Mouse (Mus musculus): ENCODE measurements at regions not wholly inside any gene's neighbourhood (a gene's known extent, or its start where the extent isn't known, plus 50 kb on each side); places are given as distances from the start of the nearest gene placed in this dataset.

- H3K27ac ChIP-seq, result no peak overlapping the region
- DNase-seq (ENCODE audit: low spot score), result no peak
- 78% methylated on average over 2 of the region's 2 CpGs for WGBS
These were observed 292.2 kb downstream of the Dhx35 start for GRCm38 (mm10) chr2:159086836-159087235.

GRCm38 (mm10) chr2:159088196-159088595, 293.6 kb downstream of the Dhx35 start:
- Histone ChIP-seq H3K4me3 (no peak overlapping the region), H3K36me3 (no peaks in the 10 kb centered on the region), H3K9me3 (replicated peaks) (no peaks in the 10 kb centered on the region), H3K27me3 (ENCODE audit: low read depth, poor library complexity, severe bottlenecking) (no peaks in the 10 kb centered on the region), H3K4me1 (no peaks in the 10 kb centered on the region), H3K27ac (no peak overlapping the region)
- DNase-seq (ENCODE audit: low spot score), result no peak
- 90% methylated on average over 4 of the region's 4 CpGs for WGBS

More at GRCm38 (mm10) chr2:159086836-159087235, 292.2 kb downstream of the Dhx35 start:
- Histone ChIP-seq H3K4me1 (no peaks in the 10 kb centered on the region), H3K4me3 (no peak overlapping the region), H3K27me3 (ENCODE audit: low read depth, poor library complexity, severe bottlenecking) (no peaks in the 10 kb centered on the region), H3K9me3 (replicated peaks) (no peaks in the 10 kb centered on the region), H3K36me3 (no peaks in the 10 kb centered on the region)

GRCm38 (mm10) chr2:159096667-159097066, 302.1 kb downstream of the Dhx35 start:
- H3K27ac ChIP-seq, result peak overlapping the region; percentile 30; the same call in 1 of the 2 replicates
- no peaks in the 10 kb centered on the region for H3K36me3 ChIP-seq
- H3K4me1 ChIP-seq, result peaks cover 12% of the 10 kb centered on the region
- WGBS, result 21% methylated on average over 2 of the region's 2 CpGs
- DNase-seq (ENCODE audit: low spot score), result peak; percentile 41
- no peaks in the 10 kb centered on the region for H3K9me3 ChIP-seq (replicated peaks)
- no peak overlapping the region for H3K4me3 ChIP-seq
- no peaks in the 10 kb centered on the region for H3K27me3 ChIP-seq (ENCODE audit: low read depth, poor library complexity, severe bottlenecking)

GRCm38 (mm10) chr2:159134042-159134441, 339.4 kb downstream of the Dhx35 start:
- Histone ChIP-seq H3K4me1 (no peaks in the 10 kb centered on the region), H3K4me3 (no peak overlapping the region), H3K9me3 (replicated peaks) (no peaks in the 10 kb centered on the region), H3K27ac (no peak overlapping the region), H3K36me3 (no peaks in the 10 kb centered on the region), H3K27me3 (ENCODE audit: low read depth, poor library complexity, severe bottlenecking) (no peaks in the 10 kb centered on the region)
- no peak for DNase-seq (ENCODE audit: low spot score)
- 81% methylated on average over 6 of the region's 6 CpGs for WGBS

- Histone ChIP-seq H3K36me3 (no peaks in the 10 kb centered on the region), H3K4me1 (no peaks in the 10 kb centered on the region), H3K9me3 (replicated peaks) (no peaks in the 10 kb centered on the region), H3K27me3 (ENCODE audit: low read depth, poor library complexity, severe bottlenecking) (no peaks in the 10 kb centered on the region), H3K4me3 (no peak overlapping the region), H3K27ac (no peak overlapping the region)
- no peak for DNase-seq (ENCODE audit: low spot score)
- WGBS, result 90% methylated on average over 2 of the region's 2 CpGs
These were observed 344.0 kb downstream of the Dhx35 start for GRCm38 (mm10) chr2:159138603-159139002.

- H3K9me3 ChIP-seq (replicated peaks), result no peaks in the 10 kb centered on the region
- H3K36me3 ChIP-seq, result no peaks in the 10 kb centered on the region
- H3K27me3 ChIP-seq (ENCODE audit: low read depth, poor library complexity, severe bottlenecking), result no peaks in the 10 kb centered on the region
- no peak for DNase-seq (ENCODE audit: low spot score)
- no peaks in the 10 kb centered on the region for H3K4me1 ChIP-seq
- no peak overlapping the region for H3K4me3 ChIP-seq
- WGBS, result 88% methylated on average over 6 of the region's 6 CpGs
- no peak overlapping the region for H3K27ac ChIP-seq
These were observed 351.4 kb downstream of the Dhx35 start for GRCm38 (mm10) chr2:159145980-159146379.

GRCm38 (mm10) chr2:159163985-159164384, 369.4 kb downstream of the Dhx35 start:
- WGBS, result 40% methylated on average over 7 of the region's 7 CpGs
- no peak overlapping the region for H3K4me3 ChIP-seq
- DNase-seq (ENCODE audit: low spot score), result peak; percentile 67
- H3K27ac ChIP-seq, result no peak overlapping the region
- H3K4me1 ChIP-seq, result no peaks in the 10 kb centered on the region
- H3K27me3 ChIP-seq (ENCODE audit: low read depth, poor library complexity, severe bottlenecking), result no peaks in the 10 kb centered on the region
- H3K9me3 ChIP-seq (replicated peaks), result no peaks in the 10 kb centered on the region
- no peaks in the 10 kb centered on the region for H3K36me3 ChIP-seq

GRCm38 (mm10) chr2:159168553-159169064, 374.0 kb downstream of the Dhx35 start:
- no peak for DNase-seq (ENCODE audit: low spot score)
- Histone ChIP-seq H3K36me3 (no peaks in the 10 kb centered on the region), H3K4me3 (no peak overlapping the region), H3K27ac (no peak overlapping the region), H3K4me1 (no peaks in the 10 kb centered on the region), H3K27me3 (ENCODE audit: low read depth, poor library complexity, severe bottlenecking) (no peaks in the 10 kb centered on the region), H3K9me3 (replicated peaks) (no peaks in the 10 kb centered on the region)
- 78% methylated on average over 7 of the region's 7 CpGs for WGBS

- H3K4me1 ChIP-seq, result peaks cover 3% of the 10 kb centered on the region; the same call in 1 of the 2 replicates
- H3K9me3 ChIP-seq (replicated peaks), result no peaks in the 10 kb centered on the region
- no peaks in the 10 kb centered on the region for H3K36me3 ChIP-seq
- WGBS, result 13% methylated on average over 7 of the region's 7 CpGs
- H3K27me3 ChIP-seq (ENCODE audit: low read depth, poor library complexity, severe bottlenecking), result no peaks in the 10 kb centered on the region
- no peak overlapping the region for H3K4me3 ChIP-seq
- no peak for DNase-seq (ENCODE audit: low spot score)
- H3K27ac ChIP-seq, result no peak overlapping the region
These were observed 401.5 kb downstream of the Dhx35 start for GRCm38 (mm10) chr2:159196156-159196555.

GRCm38 (mm10) chr2:159232266-159232665, 437.7 kb downstream of the Dhx35 start:
- WGBS, result 54% methylated on average over 2 of the region's 2 CpGs
- no peaks in the 10 kb centered on the region for H3K4me1 ChIP-seq
- no peak for DNase-seq (ENCODE audit: low spot score)
- no peaks in the 10 kb centered on the region for H3K9me3 ChIP-seq (replicated peaks)
- no peak overlapping the region for H3K27ac ChIP-seq
- no peaks in the 10 kb centered on the region for H3K27me3 ChIP-seq (ENCODE audit: low read depth, poor library complexity, severe bottlenecking)
- no peaks in the 10 kb centered on the region for H3K36me3 ChIP-seq
- H3K4me3 ChIP-seq, result no peak overlapping the region

GRCm38 (mm10) chr2:159235000-159235399, 440.4 kb downstream of the Dhx35 start:
- no peaks in the 10 kb centered on the region for H3K27me3 ChIP-seq (ENCODE audit: low read depth, poor library complexity, severe bottlenecking)
- no peaks in the 10 kb centered on the region for H3K36me3 ChIP-seq
- 29% methylated on average over 6 of the region's 6 CpGs for WGBS
- no peaks in the 10 kb centered on the region for H3K9me3 ChIP-seq (replicated peaks)
- no peak for DNase-seq (ENCODE audit: low spot score)
- H3K27ac ChIP-seq, result no peak overlapping the region
- H3K4me1 ChIP-seq, result no peaks in the 10 kb centered on the region
- H3K4me3 ChIP-seq, result no peak overlapping the region

GRCm38 (mm10) chr2:159250065-159250464, 455.5 kb downstream of the Dhx35 start:
- Histone ChIP-seq H3K4me1 (peaks cover 17% of the 10 kb centered on the region), H3K27me3 (ENCODE audit: low read depth, poor library complexity, severe bottlenecking) (no peaks in the 10 kb centered on the region), H3K4me3 (no peak overlapping the region), H3K36me3 (no peaks in the 10 kb centered on the region), H3K9me3 (replicated peaks) (no peaks in the 10 kb centered on the region), H3K27ac (no peak overlapping the region)
- WGBS, result 63% methylated on average over 6 of the region's 6 CpGs
- peak; percentile 35 for DNase-seq (ENCODE audit: low spot score)

- DNase-seq (ENCODE audit: low spot score), result no peak
- 80% methylated on average over 6 of the region's 6 CpGs for WGBS
- H3K9me3 ChIP-seq (replicated peaks), result no peaks in the 10 kb centered on the region
These were observed 456.5 kb downstream of the Dhx35 start for GRCm38 (mm10) chr2:159250993-159251665.

More at GRCm38 (mm10) chr2:159250993-159251665, 456.5 kb downstream of the Dhx35 start:
- Histone ChIP-seq H3K4me3 (no peak overlapping the region), H3K4me1 (peaks cover 17% of the 10 kb centered on the region), H3K27me3 (ENCODE audit: low read depth, poor library complexity, severe bottlenecking) (no peaks in the 10 kb centered on the region), H3K36me3 (no peaks in the 10 kb centered on the region), H3K27ac (0 out of 2 replicates have a peak overlapping the region, but pooled peaks have one; percentile 9)

Measured in limb, embryonic 10.5 days (tissue).